Mouse (Mus musculus) naive thymus-derived CD4-positive, alpha-beta T cell, adult 2 months (primary cell): ENCODE data around the gene Cldn19.

ENCODE experiments used
- DNase-seq: peaks from one replicate; pipeline ENCODE4 v3.0.0-alpha.2; 2011; ENCODE audit warnings: low read depth

Cldn19 gene

GRCm38 (mm10) chr4:119255351-119255750 lies at the start of gene Cldn19:
Gene Cldn19 (plus strand): TSS chr4:119255414.
- DNase-seq: no peak

- DNase-seq: no peak
These were observed 38.5 kb upstream of the Cldn19 start for GRCm38 (mm10) chr4:119216667-119217066.

DNA sequence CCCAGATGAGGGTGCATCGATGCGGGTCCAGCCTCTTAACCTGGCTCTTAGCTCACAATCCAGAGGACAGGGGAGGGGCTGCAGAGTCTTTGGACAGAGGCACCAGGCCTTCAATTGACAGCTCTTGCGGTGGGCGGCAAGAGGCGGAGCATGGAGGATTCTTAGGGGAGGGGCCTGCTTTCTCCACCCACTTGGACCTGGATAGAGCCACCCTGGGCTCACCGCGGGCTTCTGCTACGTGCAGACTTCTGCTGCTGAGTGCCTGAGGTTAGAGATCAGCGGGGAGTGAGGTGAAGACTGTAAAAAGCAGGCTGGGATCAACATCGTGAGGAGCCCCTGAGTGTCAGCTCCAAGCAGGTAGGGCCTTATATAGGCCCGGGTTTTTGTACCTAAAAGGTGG lies 37.0 kb upstream of the Cldn19 start, which contains the start of gene Tmem269:
Gene Tmem269, minus strand, starts transcription at position 49 of the 400 bp plus-strand sequence.
- DNase-seq: no peak

DNA sequence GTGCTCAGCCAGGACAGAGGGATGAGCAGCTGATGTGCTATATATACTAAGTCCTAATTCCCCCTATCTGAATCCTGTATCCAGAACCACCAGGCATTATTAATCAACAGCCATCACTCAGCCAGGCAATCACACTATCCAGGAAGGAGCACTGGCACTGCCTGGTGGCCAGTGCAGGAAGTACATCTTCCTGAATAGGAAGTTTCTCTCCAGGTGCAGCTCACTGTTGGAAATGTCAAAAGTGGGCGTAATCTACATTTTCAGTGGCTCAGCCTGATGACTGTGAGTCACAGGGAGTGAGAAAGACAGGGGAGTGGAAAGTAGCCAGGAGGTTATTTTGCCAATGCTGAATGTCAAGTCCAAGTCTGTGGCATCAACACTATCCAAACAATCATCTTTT lies 31.5 kb upstream of the Cldn19 start:
- peak; percentile 51 for DNase-seq

DNA sequence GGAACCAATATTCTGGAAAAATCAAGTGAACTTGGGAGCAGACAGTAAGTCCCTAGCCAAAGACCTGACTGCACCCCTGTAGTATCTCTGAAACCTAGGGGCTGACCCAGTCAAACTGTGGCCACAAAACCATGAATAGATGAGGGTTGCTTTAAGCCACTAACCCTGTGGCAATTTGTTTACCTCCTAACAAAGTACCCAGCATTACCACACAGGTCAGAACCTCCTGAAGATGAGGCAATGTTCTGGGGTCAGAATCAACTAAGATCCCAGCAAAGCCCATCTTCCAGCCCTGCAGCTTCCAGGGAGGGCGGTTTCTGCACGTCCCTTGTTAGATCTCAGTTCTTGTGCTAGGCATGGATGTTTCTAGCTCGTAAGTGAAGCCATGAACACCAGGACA lies 30.7 kb upstream of the Cldn19 start:
- no peak for DNase-seq

DNA sequence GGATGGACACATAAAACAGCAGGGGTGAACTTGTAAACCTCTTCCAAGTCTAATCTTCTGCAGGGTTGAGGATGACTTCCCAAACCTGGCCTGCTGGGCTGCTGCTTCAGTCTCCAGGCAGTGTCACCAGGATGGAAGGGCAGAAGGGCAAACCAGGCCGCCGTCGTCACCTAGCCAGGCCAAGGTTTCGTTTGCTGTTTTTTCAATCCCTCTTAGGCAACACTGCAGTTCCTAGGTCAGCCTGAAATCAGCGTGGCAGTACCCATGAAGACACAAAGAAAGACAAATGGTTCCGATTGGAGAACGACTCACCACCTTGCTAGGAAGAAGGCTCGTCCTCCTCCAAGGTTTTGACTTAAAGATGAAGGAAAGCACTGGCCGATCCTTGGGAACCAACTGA lies 29.5 kb upstream of the Cldn19 start:
- DNase-seq: no peak

GRCm38 (mm10) chr4:119226751-119227150 lies 28.5 kb upstream of the Cldn19 start:
- DNase-seq: no peak

DNA sequence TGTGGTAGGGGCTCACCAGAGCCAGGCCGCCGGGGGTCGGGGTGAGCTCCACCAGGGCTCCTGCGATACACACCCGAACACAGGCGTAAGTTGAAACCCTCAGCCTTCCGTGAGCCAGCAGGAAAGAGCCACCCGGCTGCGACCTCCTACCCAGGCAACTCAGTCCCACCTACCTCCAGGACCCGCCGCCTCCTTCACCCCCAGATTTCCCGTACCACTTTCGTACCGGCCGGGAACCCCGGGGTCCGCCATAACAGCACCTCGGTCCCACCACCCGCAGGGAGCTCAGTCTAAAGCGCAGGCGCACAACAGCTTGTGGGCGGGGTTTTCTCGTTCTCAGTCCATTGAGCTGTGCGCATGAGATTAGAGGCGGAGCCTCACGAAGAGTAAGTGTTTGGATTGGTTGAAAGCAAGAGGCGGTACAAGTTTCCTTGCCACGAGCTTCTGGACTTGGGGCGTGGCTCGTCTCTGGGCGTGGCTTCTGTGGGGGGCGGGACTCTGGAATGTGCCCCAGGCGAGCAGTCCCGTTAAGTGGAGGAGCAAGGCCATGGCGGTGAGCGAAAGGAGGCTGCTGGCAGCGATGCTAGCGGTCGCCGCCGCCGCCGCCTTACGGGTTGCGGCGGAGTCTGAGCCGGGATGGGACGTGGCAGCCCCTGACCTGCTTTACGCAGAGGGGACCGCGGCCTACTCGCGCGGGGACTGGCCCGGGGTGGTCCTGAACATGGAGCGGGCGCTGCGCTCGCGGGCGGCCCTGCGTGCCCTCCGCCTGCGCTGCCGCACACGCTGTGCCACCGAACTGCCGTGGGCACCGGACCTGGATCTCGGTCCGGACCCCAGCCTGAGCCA lies 22.6 kb upstream of the Cldn19 start, which contains the start of the genes AU022252 and P3h1:
Gene AU022252, minus strand, starts transcription at position 303 of the 846 bp plus-strand sequence.
Gene P3h1, plus strand, starts transcription at position 506 of the 846 bp plus-strand sequence.
- DNase-seq: peak; percentile 100

GRCm38 (mm10) chr4:119233256-119233901 lies 21.8 kb upstream of the Cldn19 start:
- no peak for DNase-seq

GRCm38 (mm10) chr4:119234348-119234747 lies 20.9 kb upstream of the Cldn19 start:
- DNase-seq: no peak

DNA sequence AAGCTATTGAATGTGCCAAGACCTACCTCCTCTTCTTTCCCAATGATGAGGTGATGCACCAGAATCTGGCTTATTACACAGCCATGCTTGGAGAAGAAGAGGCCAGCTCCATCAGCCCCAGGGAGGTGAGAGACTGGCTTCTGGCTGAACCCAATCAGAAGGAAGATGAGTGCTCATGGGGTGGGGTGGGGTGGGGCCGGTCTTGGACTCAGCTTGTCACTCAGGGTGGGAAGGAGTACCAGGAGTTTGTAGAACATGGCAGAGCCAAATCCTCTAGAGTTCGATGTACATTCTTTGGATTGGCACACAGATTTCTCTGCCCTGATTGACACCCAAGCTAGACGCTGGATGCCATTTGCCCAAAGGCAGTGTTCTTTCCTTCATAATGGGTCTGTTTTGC lies 16.6 kb upstream of the Cldn19 start:
- no peak for DNase-seq

DNA sequence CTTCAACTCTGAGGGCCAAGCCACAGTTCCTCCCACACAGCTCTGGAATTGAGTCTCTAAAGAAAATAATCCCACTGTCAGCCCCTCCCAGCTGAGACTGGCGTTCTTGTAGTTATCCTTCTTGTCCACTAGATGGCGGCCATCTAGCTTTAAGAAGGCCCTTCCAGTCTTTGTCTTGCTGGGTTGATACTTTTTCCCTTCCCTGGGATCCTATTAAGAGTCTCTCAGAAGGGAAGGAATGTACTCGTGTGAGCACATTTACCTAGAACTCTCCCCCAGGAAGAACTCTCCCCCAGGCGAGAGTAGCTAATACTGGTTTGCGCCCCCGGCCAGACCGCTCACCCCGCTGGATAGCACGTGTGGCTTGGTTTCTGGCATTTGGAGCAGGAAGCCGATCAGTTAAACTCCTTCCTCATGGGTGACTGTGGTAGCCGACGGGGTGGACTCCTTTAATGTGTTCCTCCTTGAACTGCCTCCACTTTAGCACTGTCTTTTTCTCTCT lies 16.0 kb upstream of the Cldn19 start:
- peak; percentile 83 for DNase-seq

- no peak for DNase-seq
These were observed 13.6 kb upstream of the Cldn19 start for GRCm38 (mm10) chr4:119241664-119242063.

DNA sequence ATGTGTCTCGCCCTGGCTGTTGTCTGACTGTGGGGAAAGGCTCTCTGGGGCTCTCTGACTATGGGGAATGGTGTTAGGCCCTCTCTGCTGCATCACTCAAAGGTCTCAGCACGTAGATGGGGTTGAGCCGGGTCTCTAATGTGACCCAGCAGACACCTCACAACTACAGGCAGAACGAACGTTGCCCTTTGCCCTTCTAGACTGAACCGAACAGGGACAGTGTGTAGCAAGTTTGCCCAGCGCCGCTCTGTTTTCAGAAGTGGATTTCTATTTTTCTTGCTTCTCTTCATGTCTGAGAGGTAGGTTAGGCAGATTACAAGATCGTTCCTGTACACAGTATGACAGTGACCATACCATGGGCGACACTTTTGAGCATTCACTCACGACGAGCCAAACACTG lies 12.6 kb upstream of the Cldn19 start:
- no peak for DNase-seq

DNA sequence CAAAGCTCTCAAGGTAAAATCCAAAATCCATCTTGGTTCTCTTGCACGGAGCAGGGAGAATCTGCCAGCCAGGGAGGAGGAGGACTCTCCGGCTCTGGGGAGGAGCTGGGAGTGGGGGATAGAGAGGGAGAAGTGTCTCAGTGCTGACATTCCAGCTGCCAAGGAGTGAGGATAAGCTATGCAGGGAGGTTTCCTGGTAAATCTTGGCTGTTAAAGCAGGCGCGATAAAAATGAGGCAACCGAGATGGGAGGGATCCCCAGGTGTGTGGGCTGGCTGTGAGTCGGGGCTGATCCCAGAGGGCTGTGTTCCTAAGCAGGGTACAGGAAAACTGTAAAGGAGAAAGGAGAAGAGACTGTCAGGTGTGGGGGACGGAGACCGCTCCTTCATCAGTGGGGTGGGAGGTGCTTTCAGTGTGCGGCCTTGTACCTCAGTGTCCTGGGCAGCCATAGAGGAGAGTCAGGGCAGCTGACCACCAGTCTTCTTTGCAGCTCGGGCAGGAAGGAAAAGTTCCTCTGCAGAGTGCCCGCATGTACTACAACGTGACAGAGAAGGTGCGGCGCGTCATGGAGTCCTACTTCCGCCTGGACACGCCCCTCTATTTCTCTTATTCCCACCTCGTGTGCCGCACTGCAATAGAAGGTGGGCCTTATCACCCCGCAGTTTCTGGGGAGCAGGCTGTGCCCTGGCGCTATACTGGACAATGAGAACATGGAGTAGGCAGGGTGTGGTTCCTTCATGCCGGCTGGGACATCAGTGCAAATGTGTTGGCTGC lies 10.6 kb upstream of the Cldn19 start:
- DNase-seq: no peak

- DNase-seq: no peak
These were observed 9.7 kb upstream of the Cldn19 start for GRCm38 (mm10) chr4:119245556-119245955.

DNA sequence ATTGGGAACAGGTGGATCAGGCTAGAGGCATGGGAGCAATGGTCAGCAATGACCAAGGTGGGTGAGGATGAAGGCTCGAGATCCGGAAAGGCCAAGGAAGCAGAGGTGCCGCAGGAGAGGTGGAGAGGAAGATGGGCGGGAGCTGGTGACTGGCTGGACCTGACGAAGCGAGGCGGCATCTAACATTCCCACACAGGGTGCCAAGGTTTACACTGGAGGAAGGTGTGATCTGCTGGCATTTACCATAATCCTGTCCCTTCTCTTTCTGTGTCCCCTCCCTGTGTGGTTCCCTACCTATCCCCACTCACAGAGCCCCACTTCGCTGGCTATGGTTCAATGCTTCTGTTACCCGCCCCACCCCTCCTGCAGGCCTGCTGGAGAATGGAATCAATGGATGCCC lies 9.3 kb upstream of the Cldn19 start:
- DNase-seq: no peak

DNA sequence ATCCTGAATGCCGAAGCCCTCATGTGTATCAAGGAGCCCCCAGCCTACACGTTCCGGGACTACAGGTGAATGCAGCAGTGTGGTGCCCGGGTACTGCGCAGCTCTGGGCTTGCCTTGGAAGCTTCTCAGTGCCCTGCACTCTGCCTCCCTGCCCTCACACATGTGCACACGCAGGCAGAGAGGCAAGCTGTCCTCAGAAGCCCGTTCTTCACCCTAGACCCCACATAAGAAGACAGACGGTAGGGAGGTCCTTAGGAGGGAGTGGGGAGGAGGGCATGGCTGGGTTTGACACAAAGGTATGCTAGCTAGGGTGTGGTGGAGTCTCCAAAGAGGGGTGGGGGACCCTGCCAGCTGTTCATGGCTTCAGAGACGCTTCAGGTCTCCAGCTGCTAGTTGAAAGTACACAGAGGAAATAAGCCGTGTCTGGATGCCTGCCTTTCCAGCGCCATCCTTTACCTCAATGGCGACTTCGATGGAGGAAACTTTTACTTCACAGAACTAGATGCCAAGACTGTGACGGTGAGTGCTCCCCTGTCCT lies 8.5 kb upstream of the Cldn19 start:
- DNase-seq: no peak

DNA sequence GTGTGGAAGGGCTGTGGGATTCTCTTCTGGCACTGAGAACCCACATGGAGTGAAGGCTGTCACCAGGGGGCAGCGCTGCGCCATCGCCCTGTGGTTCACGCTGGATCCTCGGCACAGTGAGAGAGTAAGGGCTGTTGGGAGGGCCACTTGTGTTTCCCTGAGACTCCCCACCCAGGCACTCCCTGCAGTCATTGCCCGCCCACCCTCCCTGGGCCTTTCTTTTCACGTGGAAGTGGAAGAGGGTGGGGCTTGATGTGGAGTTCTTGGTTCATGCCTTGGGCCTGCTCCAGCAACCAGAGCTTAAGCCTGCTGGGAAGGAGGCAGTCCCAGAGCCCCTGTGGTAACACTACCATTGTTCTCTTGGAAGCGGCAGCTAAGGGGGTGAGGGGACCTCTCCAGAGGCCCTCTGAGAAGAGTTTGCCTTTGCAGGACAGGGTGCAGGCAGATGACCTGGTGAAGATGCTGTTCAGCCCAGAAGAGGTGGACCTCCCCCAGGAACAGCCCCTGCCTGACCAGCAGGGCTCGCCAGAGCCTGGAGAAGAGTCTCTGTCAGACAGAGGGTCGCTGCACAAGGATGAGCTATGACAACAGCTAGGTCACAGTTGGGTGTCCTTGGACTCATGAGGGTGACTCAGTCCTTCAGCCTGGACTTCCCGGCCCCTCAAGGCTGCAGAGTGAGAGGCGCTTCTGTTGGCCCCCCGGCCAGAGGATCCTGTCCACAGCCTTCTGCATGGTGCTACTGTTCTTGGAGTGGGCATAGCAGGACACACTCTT lies 7.6 kb upstream of the Cldn19 start:
- DNase-seq: peak; percentile 73

- no peak for DNase-seq
These were observed 6.7 kb upstream of the Cldn19 start for GRCm38 (mm10) chr4:119248407-119248965.
